Comparison of ENCODE assay signal across 18 mouse cellular contexts in the genomic region with DNA sequence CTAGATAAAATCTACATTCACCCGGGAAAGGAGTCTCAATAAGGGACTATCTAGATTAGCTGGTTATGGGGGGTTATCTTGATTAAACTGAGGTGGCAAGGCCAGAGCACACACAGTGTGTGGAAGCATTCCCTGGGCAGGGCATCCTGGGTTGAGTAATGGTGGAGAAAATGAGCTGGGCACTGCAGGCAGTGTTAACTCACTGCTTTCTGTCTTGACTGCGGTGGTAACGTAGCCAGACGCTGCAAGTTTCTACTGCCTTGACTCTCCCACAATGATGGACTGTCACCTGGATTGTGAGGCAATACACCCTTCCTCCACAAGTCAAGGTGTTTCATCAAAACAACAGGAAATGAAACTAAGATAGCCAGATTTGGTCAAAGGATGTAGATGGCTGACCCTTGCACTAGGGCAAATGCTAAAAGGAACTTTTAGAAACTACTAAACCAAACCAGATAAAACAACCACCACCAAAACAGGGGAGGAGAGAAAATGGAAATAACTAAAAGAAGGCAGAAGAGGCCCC. TPM values are rescaled to one million over a fixed set of nuclear protein-coding genes. Genes with fewer than 3 reads are reported as not detected.
"Had no signal": no experiment of that assay in that cellular context is flagged by ENCODE, and none has a peak within 500 bp of the region (broad histone marks: within the 10 kb centered on the region; RNA-seq: fewer than 3 reads in every experiment).

No protein-coding gene starts in this region.

- H3K27ac ChIP-seq: kidney, embryonic 15.5 days; limb, embryonic 12.5 days; liver, embryonic 14.5 days; midbrain, embryonic 12.5 days; stomach, embryonic 15.5 days had no signal

- H3K9me3 ChIP-seq: kidney, embryonic 15.5 days; limb, embryonic 12.5 days; midbrain, embryonic 12.5 days; stomach, embryonic 15.5 days had no signal

- H3K4me3 ChIP-seq: kidney, embryonic 15.5 days; limb, embryonic 12.5 days; midbrain, embryonic 12.5 days; stomach, embryonic 15.5 days had no signal

- ATAC-seq: intestine, embryonic 16.5 days; lung, postnatal 0 days; midbrain, embryonic 16.5 days had no signal

- H3K4me1 ChIP-seq: limb, embryonic 12.5 days; midbrain, embryonic 12.5 days had no signal

- H3K4me2 ChIP-seq: kidney, embryonic 15.5 days; limb, embryonic 12.5 days; midbrain, embryonic 12.5 days; stomach, embryonic 15.5 days had no signal

- H3K9ac ChIP-seq: kidney, embryonic 15.5 days; limb, embryonic 12.5 days; liver, embryonic 14.5 days; midbrain, embryonic 12.5 days; stomach, embryonic 15.5 days had no signal

- H3K36me3 ChIP-seq: kidney, embryonic 15.5 days; limb, embryonic 12.5 days; midbrain, embryonic 12.5 days; stomach, embryonic 15.5 days had no signal

- DNase-seq: kidney, adult 2 months; kidney, postnatal 14 days; layer of hippocampus, postnatal 36 days; lung, adult 2 months; lung, postnatal 4 days; right cerebral cortex, adult 18-20 months; right cerebral cortex, postnatal 25 days; thymus, adult 2 months; thymus, postnatal 25 days had no signal

- H3K27me3 ChIP-seq: kidney, embryonic 15.5 days; limb, embryonic 12.5 days; midbrain, embryonic 12.5 days; stomach, embryonic 15.5 days had no signal

RNA-seq across cellular contexts. Expression of gene Qpct, which starts 51.9 kb away (rescaled TPM):
- total RNA-seq: megakaryocyte-erythroid progenitor cell, adult 5-6 weeks had no signal
